Mouse (Mus musculus) neural tube, embryonic 15.5 days (tissue): ENCODE data around the gene Samd10. TPM values are rescaled to one million over a fixed set of nuclear protein-coding genes. Genes with fewer than 3 reads are reported as not detected.

Experiments used
- ATAC-seq: fragments of 200-750 bp; cut with Nextera tagmentation; 2 replicates; pipeline ENCODE4 v1.8.0; 2017; ENCODE audit warnings: mild to moderate bottlenecking, moderate TSS enrichment, moderate library complexity; ENCODE audit not compliant: low FRiP score
- H3K27ac ChIP-seq: fragments of 300-500 bp; sonication (generic); replicated peaks from 2 replicates; pipeline ENCODE4 v1.5.1; 2015; ENCODE audit warnings: mild to moderate bottlenecking, inconsistent platforms
- H3K27me3 ChIP-seq: fragments of 300-500 bp; sonication (generic); replicated peaks from 2 replicates; pipeline ENCODE4 v1.6.1; 2015; ENCODE audit warnings: inconsistent platforms
- H3K36me3 ChIP-seq: fragments of 300-500 bp; sonication (generic); 2 replicates; pipeline ENCODE4 v1.6.1; 2015; ENCODE audit warnings: inconsistent platforms
- H3K4me1 ChIP-seq: fragments of 300-500 bp; sonication (generic); 2 replicates; pipeline ENCODE4 v1.6.1; 2015; ENCODE audit warnings: inconsistent platforms
- H3K4me2 ChIP-seq: fragments of 300-500 bp; sonication (generic); 2 replicates; pipeline ENCODE4 v1.6.1; 2015; ENCODE audit warnings: inconsistent platforms, mild to moderate bottlenecking, moderate library complexity
- H3K4me3 ChIP-seq: fragments of 300-500 bp; sonication (generic); replicated peaks from 2 replicates; pipeline ENCODE4 v1.5.1; 2015; ENCODE audit warnings: mild to moderate bottlenecking, inconsistent platforms
- H3K9ac ChIP-seq: fragments of 300-500 bp; sonication (generic); replicated peaks from 2 replicates; pipeline ENCODE4 v1.6.1; 2015; ENCODE audit warnings: mild to moderate bottlenecking, inconsistent platforms
- H3K9me3 ChIP-seq: fragments of 300-500 bp; sonication (generic); replicated peaks from 2 replicates; pipeline ENCODE4 v1.6.1; 2016; ENCODE audit warnings: inconsistent platforms
- WGBS: fragments of 180-500 bp; shearing (Covaris S2); methylation state at CpG from one replicate; pipeline ENCODE4 v1.1.7; 2015; ENCODE audit warnings: mixed read lengths; 5-methylcytosine and 5-hydroxymethylcytosine counted together
- polyA plus RNA-seq: library from polyadenylated mRNA; unstranded; fragments of >200 nt; fragmentation: Nextera tagmentation; extraction: Ambion mirVana; gene quantifications from 2 replicates; pipeline ENCODE4 v1.2.1, GENCODE M21; 2015

Gene Samd10
- 164 and 191 TPM in 2 replicates for polyA plus RNA-seq

GRCm38 (mm10) chr2:181598454-181599351 lies at the start of gene Samd10:
Gene Samd10 (minus strand): TSS chr2:181599212.
- H3K4me3 ChIP-seq: peak within 1 kb of the TSS; percentile 74
- H3K4me1 ChIP-seq: peaks cover 57% of the 10 kb centered on the region
- H3K9ac ChIP-seq: peak within 1 kb of the TSS; percentile 90
- H3K9me3 ChIP-seq: no peaks in the 10 kb centered on the region
- no peaks in the 10 kb centered on the region for H3K27me3 ChIP-seq
- WGBS: under 1% methylated on average over 71 of the region's 71 CpGs
- ATAC-seq: peak; percentile 51
- H3K36me3 ChIP-seq: peaks cover 13% of the 10 kb centered on the region
- peak within 1 kb of the TSS; percentile 92 for H3K27ac ChIP-seq
- H3K4me2 ChIP-seq: peak within 1 kb of the TSS; percentile 89

DNA sequence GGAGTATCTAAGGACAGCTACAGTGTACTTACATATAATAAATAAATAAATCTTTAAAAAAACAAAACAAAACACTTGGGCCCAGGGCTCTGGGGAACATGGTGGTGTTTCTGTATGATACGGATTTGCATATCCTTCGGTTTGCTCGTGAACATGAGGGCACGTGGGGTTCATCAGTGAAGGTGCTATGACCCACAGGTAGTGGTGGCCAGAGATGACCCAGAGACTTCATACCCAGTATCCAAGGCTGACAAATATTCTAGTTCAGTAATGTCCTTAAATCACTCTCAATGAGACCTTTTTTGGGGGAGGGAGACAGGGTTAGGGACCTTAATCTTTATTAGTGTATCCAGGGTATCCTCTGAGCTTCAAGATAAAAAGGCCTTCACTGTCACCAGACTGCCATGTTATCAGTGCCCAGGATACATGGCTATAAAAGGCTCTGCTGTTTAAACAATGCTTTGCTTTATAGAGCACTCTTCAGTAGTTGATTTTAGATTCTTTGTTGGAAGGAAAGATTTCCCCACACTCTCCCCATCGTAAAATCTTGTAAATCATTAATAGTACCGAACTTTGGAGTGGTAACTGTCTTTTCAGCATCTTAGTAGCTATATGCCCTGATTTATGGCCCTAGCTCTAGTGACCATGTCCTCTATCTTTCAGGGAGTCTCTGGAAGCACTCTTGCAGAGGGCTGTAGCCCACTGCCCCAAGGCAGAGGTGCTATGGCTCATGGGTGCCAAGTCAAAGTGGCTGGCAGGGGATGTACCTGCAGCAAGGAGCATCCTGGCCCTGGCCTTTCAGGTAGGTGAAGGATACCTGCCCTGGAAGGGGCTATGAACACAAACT lies 47.8 kb upstream of the Samd10 start:
- 83% methylated on average over 6 of the region's 6 CpGs for WGBS
- no peak overlapping the region for H3K9ac ChIP-seq
- no peak overlapping the region for H3K27ac ChIP-seq
- H3K36me3 ChIP-seq: peaks cover 78% of the 10 kb centered on the region
- H3K9me3 ChIP-seq: no peaks in the 10 kb centered on the region
- no peak for ATAC-seq
- no peak overlapping the region for H3K4me3 ChIP-seq
- no peak overlapping the region for H3K4me2 ChIP-seq
- no peaks in the 10 kb centered on the region for H3K27me3 ChIP-seq
- H3K4me1 ChIP-seq: no peaks in the 10 kb centered on the region

DNA sequence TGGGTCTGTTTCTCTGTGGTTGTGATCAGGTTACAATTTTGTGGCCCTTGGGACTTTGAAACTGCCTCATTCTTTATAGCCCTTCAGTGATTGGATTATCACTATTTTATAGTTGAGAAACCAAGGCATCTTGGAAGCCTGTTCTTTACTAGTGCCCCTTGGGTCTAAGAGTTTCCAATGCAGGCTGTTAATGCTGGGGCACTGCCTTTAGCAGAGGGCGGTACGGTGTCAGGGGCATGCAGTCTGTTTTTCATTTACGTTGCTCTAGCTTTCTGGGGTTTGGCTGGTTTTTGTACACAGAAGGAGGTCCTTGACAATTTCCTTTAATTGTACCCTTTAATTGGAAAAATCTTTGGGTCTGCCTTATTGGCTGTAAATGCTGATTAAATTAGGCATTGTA lies 46.7 kb upstream of the Samd10 start:
- Histone ChIP-seq H3K9me3 (no peaks in the 10 kb centered on the region), H3K27me3 (no peaks in the 10 kb centered on the region), H3K4me3 (no peak overlapping the region), H3K4me2 (no peak overlapping the region), H3K4me1 (no peaks in the 10 kb centered on the region), H3K27ac (no peak overlapping the region), H3K36me3 (peaks cover 83% of the 10 kb centered on the region), H3K9ac (no peak overlapping the region)
- WGBS: 82% methylated on average over 3 of the region's 3 CpGs
- no peak for ATAC-seq

GRCm38 (mm10) chr2:181644361-181644760 lies 45.3 kb upstream of the Samd10 start:
- no peaks in the 10 kb centered on the region for H3K9me3 ChIP-seq
- peaks cover 81% of the 10 kb centered on the region for H3K36me3 ChIP-seq
- no peak overlapping the region for H3K4me2 ChIP-seq
- no peaks in the 10 kb centered on the region for H3K4me1 ChIP-seq
- ATAC-seq: no peak
- no peak overlapping the region for H3K4me3 ChIP-seq
- no peaks in the 10 kb centered on the region for H3K27me3 ChIP-seq
- H3K9ac ChIP-seq: no peak overlapping the region
- H3K27ac ChIP-seq: no peak overlapping the region
- 97% methylated on average over 2 of the region's 2 CpGs for WGBS

- H3K4me2 ChIP-seq: no peak overlapping the region
- no peak overlapping the region for H3K27ac ChIP-seq
- H3K36me3 ChIP-seq: peaks cover 77% of the 10 kb centered on the region
- H3K4me1 ChIP-seq: no peaks in the 10 kb centered on the region
- no peaks in the 10 kb centered on the region for H3K27me3 ChIP-seq
- 95% methylated on average over 3 of the region's 3 CpGs for WGBS
- H3K4me3 ChIP-seq: no peak overlapping the region
- no peak overlapping the region for H3K9ac ChIP-seq
- H3K9me3 ChIP-seq: no peaks in the 10 kb centered on the region
- ATAC-seq: no peak
Observed at GRCm38 (mm10) chr2:181635865-181636264, 36.9 kb upstream of the Samd10 start.

DNA sequence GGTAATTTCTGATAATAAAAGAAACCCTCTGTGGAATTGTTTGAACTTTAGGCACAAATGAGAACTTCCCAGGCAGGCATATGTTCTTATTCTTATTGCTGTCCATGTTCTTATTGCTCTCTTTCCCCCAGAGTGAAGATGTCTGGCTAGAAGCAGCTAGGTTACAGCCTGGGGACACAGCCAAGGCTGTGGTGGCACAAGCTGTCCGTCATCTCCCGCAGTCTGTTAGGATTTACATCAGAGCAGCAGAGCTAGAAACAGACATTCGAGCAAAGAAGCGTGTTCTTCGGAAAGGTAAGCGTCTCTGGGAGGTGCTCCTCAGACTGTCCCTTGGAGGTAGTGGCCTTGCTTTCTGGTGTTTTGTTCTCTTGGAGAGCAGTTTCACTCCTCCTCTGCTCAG lies 33.6 kb upstream of the Samd10 start:
- 98% methylated on average over 6 of the region's 6 CpGs for WGBS
- H3K27me3 ChIP-seq: no peaks in the 10 kb centered on the region
- no peak overlapping the region for H3K9ac ChIP-seq
- no peak overlapping the region for H3K4me2 ChIP-seq
- no peak overlapping the region for H3K4me3 ChIP-seq
- H3K36me3 ChIP-seq: peaks cover 64% of the 10 kb centered on the region
- ATAC-seq: no peak
- H3K9me3 ChIP-seq: no peaks in the 10 kb centered on the region
- no peaks in the 10 kb centered on the region for H3K4me1 ChIP-seq
- H3K27ac ChIP-seq: no peak overlapping the region

- H3K27ac ChIP-seq: no peak overlapping the region
- peaks cover 46% of the 10 kb centered on the region for H3K36me3 ChIP-seq
- ATAC-seq: no peak
- H3K4me1 ChIP-seq: no peaks in the 10 kb centered on the region
- no peak overlapping the region for H3K9ac ChIP-seq
- H3K4me2 ChIP-seq: no peak overlapping the region
- no peaks in the 10 kb centered on the region for H3K9me3 ChIP-seq
- no peak overlapping the region for H3K4me3 ChIP-seq
- H3K27me3 ChIP-seq: no peaks in the 10 kb centered on the region
Observed at GRCm38 (mm10) chr2:181628471-181628870, 29.5 kb upstream of the Samd10 start.

GRCm38 (mm10) chr2:181623401-181623800 lies 24.4 kb upstream of the Samd10 start:
- peaks cover 59% of the 10 kb centered on the region for H3K36me3 ChIP-seq

GRCm38 (mm10) chr2:181618761-181619495 lies 19.9 kb upstream of the Samd10 start:
- Histone ChIP-seq H3K9me3 (no peaks in the 10 kb centered on the region), H3K36me3 (peaks cover 56% of the 10 kb centered on the region), H3K4me2 (no peak overlapping the region), H3K27ac (no peak overlapping the region), H3K27me3 (no peaks in the 10 kb centered on the region), H3K4me1 (no peaks in the 10 kb centered on the region), H3K9ac (no peak overlapping the region), H3K4me3 (no peak overlapping the region)
- 88% methylated on average over 5 of the region's 5 CpGs for WGBS
- ATAC-seq: no peak

More at GRCm38 (mm10) chr2:181623401-181623800, 24.4 kb upstream of the Samd10 start:
- Histone ChIP-seq H3K4me1 (no peaks in the 10 kb centered on the region), H3K4me2 (no peak overlapping the region), H3K9ac (no peak overlapping the region), H3K9me3 (no peaks in the 10 kb centered on the region), H3K4me3 (no peak overlapping the region), H3K27me3 (no peaks in the 10 kb centered on the region), H3K27ac (no peak overlapping the region)
- ATAC-seq: no peak

DNA sequence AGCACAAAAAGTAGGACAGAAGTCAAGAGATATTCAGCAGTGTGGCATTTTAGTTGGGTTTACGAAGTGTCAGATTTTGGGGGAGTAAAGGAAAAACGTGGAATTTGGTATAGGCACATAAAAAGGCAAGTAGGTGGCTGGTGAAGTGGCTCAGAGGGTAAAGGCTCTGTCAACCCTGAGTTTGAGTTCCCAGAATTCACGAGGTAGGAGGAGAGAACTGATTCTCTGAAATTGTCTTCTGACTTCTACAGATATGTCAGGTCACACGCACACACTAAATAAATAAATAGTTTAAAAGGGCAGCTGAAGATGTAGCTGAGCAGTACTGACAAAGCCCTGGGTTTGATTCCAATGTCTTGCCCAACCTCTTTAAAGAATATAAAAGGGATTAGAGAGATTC lies 3.4 kb upstream of the Samd10 start:
- ATAC-seq: no peak
- H3K9ac ChIP-seq: no peak overlapping the region; the same call in 1 of the 2 replicates
- WGBS: 78% methylated on average over 4 of the region's 4 CpGs
- H3K9me3 ChIP-seq: no peaks in the 10 kb centered on the region
- H3K4me1 ChIP-seq: peaks cover 46% of the 10 kb centered on the region
- peak overlapping the region; percentile 73 for H3K4me2 ChIP-seq
- no peak overlapping the region for H3K27ac ChIP-seq
- H3K27me3 ChIP-seq: no peaks in the 10 kb centered on the region
- 0 out of 2 replicates have a peak, but pooled peaks cover 2% of the 10 kb centered on the region for H3K36me3 ChIP-seq
- peak overlapping the region; percentile 88 for H3K4me3 ChIP-seq

DNA sequence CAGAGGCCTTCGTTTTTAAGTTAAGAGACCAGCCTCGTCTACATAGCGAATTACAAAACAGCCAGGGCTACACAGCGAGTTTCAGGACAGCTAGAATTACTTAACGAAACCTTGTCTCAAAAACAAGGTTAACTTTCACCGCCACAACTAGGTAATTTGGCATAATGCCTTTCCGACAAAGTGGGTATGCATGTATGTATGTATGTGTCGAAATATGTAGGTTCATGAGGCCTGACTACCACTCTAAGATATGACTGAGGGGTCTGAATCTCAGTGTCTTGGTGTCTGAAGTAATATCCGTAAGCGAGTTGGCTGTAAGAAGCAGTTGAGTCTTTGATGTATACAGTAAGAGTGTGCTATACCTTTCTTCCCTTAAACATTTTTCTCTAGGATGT lies 2.7 kb upstream of the Samd10 start:
- Histone ChIP-seq H3K9ac (peak overlapping the region; percentile 95), H3K9me3 (no peaks in the 10 kb centered on the region), H3K27ac (peak overlapping the region; percentile 88; the same call in 1 of the 2 replicates), H3K4me3 (peak overlapping the region; percentile 88), H3K27me3 (no peaks in the 10 kb centered on the region), H3K4me2 (peak overlapping the region; percentile 73), H3K4me1 (peaks cover 51% of the 10 kb centered on the region), H3K36me3 (peaks cover under 1% of the 10 kb centered on the region; the same call in 1 of the 2 replicates)
- WGBS: 27% methylated on average over 10 of the region's 10 CpGs
- ATAC-seq: no peak
